Mouse (Mus musculus) megakaryocyte, embryonic 14.5 days (primary cell): Measurements from ENCODE around the gene Armc8.

ENCODE experiments used
- FLI1 ChIP-seq: IDR thresholded peaks from 2 replicates; pipeline ENCODE4 v1.6.1; 2012; ENCODE audit warnings: low read length, inconsistent platforms, mixed read lengths
- GATA1 ChIP-seq: IDR thresholded peaks from 3 replicates; pipeline ENCODE4 v1.6.1; 2012; ENCODE audit warnings: mixed read lengths, low read length, inconsistent platforms, borderline replicate concordance

DNA sequence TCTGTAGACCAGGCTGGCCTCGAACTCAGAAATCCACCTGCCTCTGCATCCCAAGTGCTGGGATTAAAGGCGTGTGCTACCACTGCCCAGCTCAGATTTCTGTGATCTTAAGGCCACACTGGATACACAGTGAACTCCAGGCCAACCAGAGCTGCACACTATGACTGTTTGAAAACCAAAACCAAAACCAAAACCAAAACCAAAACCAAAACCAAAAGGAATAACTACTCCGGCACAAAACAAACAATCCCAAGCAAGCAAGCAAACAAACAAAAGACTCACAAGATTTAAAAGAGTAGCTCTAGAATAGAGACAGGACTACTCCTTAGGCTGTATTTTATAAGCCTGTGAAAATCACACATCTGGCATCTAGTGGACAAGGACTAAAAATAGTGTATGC is 8.3 kb downstream of the Armc8 start:
- TF ChIP-seq GATA1: no peak
- no peak for TF ChIP-seq FLI1
